Mouse (Mus musculus) central nervous system, embryonic 14 days (tissue): ENCODE results near the gene Wdr70. TPM values are rescaled to one million over a fixed set of nuclear protein-coding genes. Genes with fewer than 3 reads are reported as not detected.

Source experiments
- polyA plus RNA-seq: library from polyadenylated mRNA; depleted of rRNA; stranded (reverse); fragments of >200 nt; gene quantifications from 2 replicates; pipeline ENCODE4 v1.2.3, GENCODE M21; 2012; rRNA removed

Wdr70 gene
- polyA plus RNA-seq: 34.8 and 36.5 TPM in 2 replicates

DNA sequence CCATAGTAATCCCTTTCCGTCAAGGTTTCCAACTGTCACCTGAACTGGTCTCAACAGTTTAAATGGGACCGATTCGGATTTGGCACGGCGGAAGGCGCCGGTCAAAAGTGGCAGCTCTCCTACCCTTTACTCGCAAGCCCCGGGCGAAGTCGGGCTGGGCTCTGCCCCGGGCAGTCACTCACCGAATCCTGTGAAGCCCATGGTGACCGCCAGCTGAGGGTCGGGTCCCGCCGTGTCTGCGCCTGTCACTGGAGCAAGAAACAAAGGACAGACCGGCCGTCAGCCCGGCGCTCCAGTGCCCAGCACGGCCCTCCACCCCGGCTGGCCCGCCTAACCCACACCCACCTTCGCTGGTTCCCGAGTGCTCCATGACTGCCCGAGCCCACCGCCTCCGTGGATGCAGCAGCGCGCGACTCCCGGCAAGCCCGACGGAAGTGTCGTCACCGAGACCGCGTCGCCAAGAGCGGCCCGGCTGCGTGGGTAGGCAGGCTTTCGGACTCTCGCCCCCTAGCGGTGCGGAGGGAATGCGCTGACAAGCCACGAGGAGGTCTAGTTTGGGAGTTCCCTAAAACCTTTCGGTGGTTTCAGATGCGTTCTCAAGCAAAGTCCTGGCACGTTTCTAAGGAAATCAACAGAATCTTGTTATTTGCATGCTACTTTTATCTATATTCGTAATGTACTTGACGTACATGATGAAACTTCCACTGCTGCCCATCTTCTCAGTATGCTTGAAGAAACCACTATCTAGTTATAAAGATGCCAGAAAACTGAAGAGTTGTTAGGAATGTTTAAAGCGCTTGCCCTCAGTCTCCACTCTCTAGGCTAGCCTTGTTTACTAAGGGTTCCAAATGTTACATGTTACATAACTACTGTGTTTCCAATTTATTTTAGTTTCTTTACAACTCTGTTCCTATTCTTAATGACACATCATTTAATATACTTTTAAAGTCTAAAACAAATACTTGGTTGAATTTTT lies at the start of gene Wdr70:
Gene Wdr70 (minus strand): TSS at position 436 of the 976 bp plus-strand sequence.

GRCm38 (mm10) chr15:8108966-8109743 lies 10.1 kb upstream of the Wdr70 start, which contains the start of gene Nup155:
TSS of gene Nup155 (plus strand) at chr15:8109273.

Other genes starting within 250 kb of the Wdr70 start
- 23.6 and 25.4 TPM in 2 replicates for gene Nup155, start 10.1 kb upstream of the Wdr70 start, polyA plus RNA-seq
- 25.2 and 27.3 TPM in 2 replicates for gene Cplane1, start 69.9 kb upstream of the Wdr70 start, polyA plus RNA-seq